9 mouse cellular contexts compared by ENCODE assay signal in genomic region chr5:36330472-36331155, GRCm38 (mm10).
DNase-seq lines count a peak whose midpoint lies in the region; TF ChIP-seq lines count a peak whose summit lies in the region.
"Had no signal": no experiment of that assay in that cellular context is flagged by ENCODE, and none has a peak within 500 bp of the region (broad histone marks: within the 10 kb centered on the region; RNA-seq: fewer than 3 reads in every experiment).

No protein-coding gene starts in this region.

- TF ChIP-seq EP300 in heart, adult 2 months (IDR thresholded peaks at IDR 0.05; ENCODE audit: insufficient read depth, low read depth, low read length): no peak

- peak; percentile 42 to 46 for DNase-seq in heart, adult 2 months
- no peak for DNase-seq in heart, embryonic 10.5 days (ENCODE audit: low spot score)
- peak; percentile 38 for DNase-seq in right cerebral cortex, postnatal 4 days
- DNase-seq in right cerebral cortex, postnatal 25 days: no peak
- DNase-seq in lung, postnatal 10 days: peak; percentile 41
- no peak for DNase-seq in yolk sac, embryonic 10.5 days (ENCODE audit: low spot score)
- DNase-seq in MN1 (ENCODE audit: low spot score): no peak
- no peak for DNase-seq in right cerebral cortex, postnatal 36 days (ENCODE audit: low spot score in 2 of 2)

- H3K4me3 ChIP-seq in heart, adult 2 months: no peak overlapping the region
- no peak overlapping the region for H3K4me3 ChIP-seq in heart, embryonic 10.5 days

- no peaks in the 10 kb centered on the region for H3K9me3 ChIP-seq in heart, embryonic 10.5 days

- intact Hi-C loops in heart, adult 2 months (cut with DNase I): no loop called here

- no peak overlapping the region for H3K27ac ChIP-seq in heart, adult 2 months
- no peak overlapping the region for H3K27ac ChIP-seq in heart, embryonic 10.5 days
- H3K27ac ChIP-seq: kidney, postnatal 0 days had no signal

- 54% methylated on average over 21 of the region's 21 CpGs for WGBS in heart, adult 2 months
- WGBS in heart, embryonic 10.5 days: 56% methylated on average over 21 of the region's 21 CpGs

- H3K9ac ChIP-seq in heart, adult 2 months (ENCODE audit: low read depth, low read length): no peak overlapping the region

- no peaks in the 10 kb centered on the region for H3K4me1 ChIP-seq in heart, adult 2 months (ENCODE audit: control insufficient read depth, insufficient read depth, low read length)
- peaks cover 49% of the 10 kb centered on the region for H3K4me1 ChIP-seq in heart, embryonic 10.5 days

- no peak for TF ChIP-seq POLR2A in heart, adult 2 months (IDR thresholded peaks at IDR 0.05; ENCODE audit: insufficient read depth, low read depth, low read length)

- no peaks in the 10 kb centered on the region for H3K36me3 ChIP-seq in heart, adult 2 months (ENCODE audit: control insufficient read depth, insufficient read depth, low read length)
- H3K36me3 ChIP-seq in heart, embryonic 10.5 days: no peaks in the 10 kb centered on the region

- no peaks in the 10 kb centered on the region for H3K27me3 ChIP-seq in heart, adult 2 months (ENCODE audit: control insufficient read depth, insufficient read depth, low read length)
- peaks cover 28% of the 10 kb centered on the region; the same call in 1 of the 2 replicates for H3K27me3 ChIP-seq in heart, embryonic 10.5 days (ENCODE audit: insufficient read depth, poor library complexity, severe bottlenecking)

- H3K79me2 ChIP-seq in heart, adult 2 months (replicated peaks; ENCODE audit: control insufficient read depth, insufficient read depth, low read length): no peaks in the 10 kb centered on the region

- no peak for TF ChIP-seq CTCF in heart, adult 2 months (IDR thresholded peaks at IDR 0.05)

Comparison
In these comparisons a context has a peak if more than half of its experiments do, and no peak if none do; other contexts are left out.
1. DNase-seq: peak in heart, adult 2 months (2 of 2), right cerebral cortex, postnatal 4 days (single experiment) and lung, postnatal 10 days (single experiment); none in heart, embryonic 10.5 days (single experiment), right cerebral cortex, postnatal 25 days (single experiment), yolk sac, embryonic 10.5 days (single experiment), MN1 (single experiment) and right cerebral cortex, postnatal 36 days (0 of 2).